In the genomic region with DNA sequence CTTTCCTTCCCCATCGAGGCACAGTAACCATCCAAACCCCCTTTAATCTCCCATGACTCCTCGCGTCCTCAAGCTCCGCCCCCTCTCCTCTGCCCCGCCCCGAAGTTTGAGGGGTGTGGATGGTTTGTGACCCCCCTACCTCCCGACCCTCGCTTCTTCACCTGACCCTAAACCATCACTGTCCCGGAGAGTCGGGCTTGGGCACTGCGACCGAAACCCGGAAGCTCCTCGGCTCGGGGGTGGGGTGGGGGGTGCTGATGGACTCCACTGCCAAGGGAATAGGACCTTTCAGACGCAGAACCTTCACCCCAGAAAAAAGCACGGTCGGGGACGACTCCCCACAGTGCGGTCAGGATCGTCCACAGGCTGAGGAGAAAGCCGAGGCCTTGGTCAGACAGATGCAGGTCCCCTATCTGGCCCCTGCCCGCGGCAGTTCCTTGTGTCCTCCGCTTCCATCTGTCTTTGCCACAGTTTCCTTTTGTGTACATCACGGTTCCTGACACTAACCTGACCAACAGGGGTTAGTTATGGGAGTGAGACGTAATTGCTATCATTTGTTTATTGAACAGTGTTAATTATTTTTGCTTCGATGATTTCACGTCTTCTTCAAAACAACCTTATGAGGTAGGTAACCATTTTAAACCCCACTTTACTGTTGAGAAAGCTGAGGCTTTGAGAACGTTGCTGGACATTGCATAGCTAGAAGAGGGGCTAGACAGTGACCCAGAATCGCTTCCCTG, we compare ENCODE assay signal across 8 mouse cellular contexts. TPM values are rescaled to one million over a fixed set of nuclear protein-coding genes. Genes with fewer than 3 reads are reported as not detected.
DNase-seq lines count a peak whose midpoint lies in the region; ATAC-seq and TF ChIP-seq lines count a peak whose summit lies in the region.

No protein-coding gene starts in this region.

- H3K4me2 ChIP-seq in hindbrain, embryonic 15.5 days: peak overlapping the region; percentile 81
- H3K4me2 ChIP-seq in midbrain, embryonic 13.5 days (replicated peaks): peak overlapping the region; percentile 83

- no peak for TF ChIP-seq POLR2A in testis, adult 2 months (IDR thresholded peaks at IDR 0.05; ENCODE audit: control insufficient read depth, low read depth, low read length)

- no peaks in the 10 kb centered on the region for H3K9me3 ChIP-seq in hindbrain, embryonic 15.5 days
- no peaks in the 10 kb centered on the region for H3K9me3 ChIP-seq in midbrain, embryonic 13.5 days

- peak overlapping the region; percentile 86 for H3K27ac ChIP-seq in gastrocnemius, adult 2 months
- peak overlapping the region; percentile 88 for H3K27ac ChIP-seq in testis, adult 2 months (ENCODE audit: control insufficient read depth, insufficient read depth, low read depth, low read length)
- peak overlapping the region; percentile 90 for H3K27ac ChIP-seq in hindbrain, embryonic 15.5 days (replicated peaks)
- H3K27ac ChIP-seq in midbrain, embryonic 13.5 days: peak overlapping the region; percentile 85

- peak overlapping the region; percentile 83 for H3K9ac ChIP-seq in hindbrain, embryonic 15.5 days
- peak overlapping the region; percentile 87 for H3K9ac ChIP-seq in midbrain, embryonic 13.5 days (replicated peaks)

- intact Hi-C loops in gastrocnemius, adult 2 months (cut with DNase I): no loop called here

- no peaks in the 10 kb centered on the region for H3K27me3 ChIP-seq in testis, adult 2 months (ENCODE audit: control insufficient read depth, insufficient read depth, low read length)
- no peaks in the 10 kb centered on the region for H3K27me3 ChIP-seq in hindbrain, embryonic 15.5 days
- H3K27me3 ChIP-seq in midbrain, embryonic 13.5 days: no peaks in the 10 kb centered on the region

- whole genome bisulfite sequencing in hindbrain, embryonic 15.5 days: 6% methylated on average over 31 of the region's 31 CpGs
- WGBS in midbrain, embryonic 13.5 days: 6% methylated on average over 31 of the region's 31 CpGs

- H3K36me3 ChIP-seq in testis, adult 2 months (ENCODE audit: control insufficient read depth, insufficient read depth, low read length): no peaks in the 10 kb centered on the region; the same call in 1 of the 2 replicates
- 0 out of 2 replicates have a peak, but pooled peaks cover 7% of the 10 kb centered on the region for H3K36me3 ChIP-seq in hindbrain, embryonic 15.5 days
- H3K36me3 ChIP-seq in midbrain, embryonic 13.5 days: peaks cover 31% of the 10 kb centered on the region

- peak overlapping the region; percentile 91 for H3K4me3 ChIP-seq in gastrocnemius, adult 2 months
- peak overlapping the region; percentile 99 for H3K4me3 ChIP-seq in testis, adult 2 months (ENCODE audit: control insufficient read depth, low read depth, low read length)
- peak overlapping the region; percentile 88 for H3K4me3 ChIP-seq in hindbrain, embryonic 15.5 days
- peak overlapping the region; percentile 74 for H3K4me3 ChIP-seq in midbrain, embryonic 13.5 days (replicated peaks)

- no peak for DNase-seq in gastrocnemius, adult 2 months
- no peak for DNase-seq in gastrocnemius, postnatal 4 days (ENCODE audit: low spot score in 2 of 2)
- DNase-seq in testis, postnatal 14 days (ENCODE audit: low spot score): no peak
- no peak for DNase-seq in embryo, embryonic 9.5 days (ENCODE audit: extremely low spot score)
- DNase-seq in adrenal gland, postnatal 10 days: no peak

- no peaks in the 10 kb centered on the region; the same call in 1 of the 2 replicates for H3K4me1 ChIP-seq in testis, adult 2 months (ENCODE audit: control insufficient read depth, insufficient read depth, low read length)
- peaks cover 26% of the 10 kb centered on the region for H3K4me1 ChIP-seq in hindbrain, embryonic 15.5 days (replicated peaks)
- H3K4me1 ChIP-seq in midbrain, embryonic 13.5 days (replicated peaks): peaks cover 32% of the 10 kb centered on the region

- peak; percentile 74 for ATAC-seq in hindbrain, embryonic 15.5 days (ENCODE audit: low FRiP score, low read depth)
- ATAC-seq in midbrain, embryonic 13.5 days: peak; percentile 69

- no peak for TF ChIP-seq CTCF in gastrocnemius, adult 2 months (IDR thresholded peaks at IDR 0.05)
- no peak for TF ChIP-seq CTCF in testis, adult 2 months (IDR thresholded peaks at IDR 0.05; ENCODE audit: control insufficient read depth, insufficient read depth, insufficient replicate concordance, low read depth, low read length)

RNA-seq across cellular contexts. Expression of gene Tmub2, which starts 0.5 kb away (rescaled TPM):
- total RNA-seq in gastrocnemius, adult 2 months (2021): 10 to 100 TPM; 13.9 to 15.7 TPM
- 10 to 100 TPM; 25.9 to 26.3 TPM for total RNA-seq in gastrocnemius, postnatal 4 days (2021)
- 32.6 and 35.2 TPM in 2 replicates for polyA plus RNA-seq in testis, adult 2 months (2012; rRNA removed)
- 80.4 and 83.3 TPM in 2 replicates for polyA plus RNA-seq in hindbrain, embryonic 15.5 days (2015; fragmentation: Nextera tagmentation; extraction: Ambion mirVana)
- polyA plus RNA-seq in midbrain, embryonic 13.5 days (2015; fragmentation: Nextera tagmentation; extraction: Ambion mirVana): 79.0 and 83.4 TPM in 2 replicates
- 10 to 100 TPM; 36.6 to 41.1 TPM for total RNA-seq in adrenal gland, postnatal 10 days (2021)

RNA-seq across cellular contexts. Expression of gene Atxn7l3, which starts 11.2 kb away (rescaled TPM):
- total RNA-seq in gastrocnemius, adult 2 months (2021): 10 to 100 TPM; 12.0 to 12.6 TPM
- 10 to 100 TPM; 40.3 to 40.9 TPM for total RNA-seq in gastrocnemius, postnatal 4 days (2021)
- polyA plus RNA-seq in testis, adult 2 months (2012; rRNA removed): 16.8 and 17.8 TPM in 2 replicates
- 30.2 and 31.4 TPM in 2 replicates for polyA plus RNA-seq in hindbrain, embryonic 15.5 days (2015; fragmentation: Nextera tagmentation; extraction: Ambion mirVana)
- polyA plus RNA-seq in midbrain, embryonic 13.5 days (2015; fragmentation: Nextera tagmentation; extraction: Ambion mirVana): 28.4 and 30.1 TPM in 2 replicates
- 10 to 100 TPM; 47.2 to 51.3 TPM for total RNA-seq in adrenal gland, postnatal 10 days (2021)

RNA-seq across cellular contexts. Expression of gene Asb16, which starts 16.7 kb away (rescaled TPM):
- total RNA-seq in gastrocnemius, adult 2 months (2021): 10 to 100 TPM; 78.2 to 80.4 TPM
- 10 to 100 TPM; 25.7 to 31.1 TPM for total RNA-seq in gastrocnemius, postnatal 4 days (2021)
- polyA plus RNA-seq in testis, adult 2 months (2012; rRNA removed): 0.10 and 0.11 TPM in 2 replicates
- 0.10 and 0.13 TPM in 2 replicates for polyA plus RNA-seq in hindbrain, embryonic 15.5 days (2015; fragmentation: Nextera tagmentation; extraction: Ambion mirVana)
- not detected in 2 replicates for polyA plus RNA-seq in midbrain, embryonic 13.5 days (2015; fragmentation: Nextera tagmentation; extraction: Ambion mirVana)
- 1 to 10 TPM; 1.1 to 2.6 TPM for total RNA-seq in adrenal gland, postnatal 10 days (2021)

RNA-seq across cellular contexts. Expression of gene Ubtf, which starts 34.3 kb away (rescaled TPM):
- total RNA-seq in gastrocnemius, adult 2 months (2021): 10 to 100 TPM; 37.8 to 40.4 TPM
- total RNA-seq in gastrocnemius, postnatal 4 days (2021): 10 to 100 TPM; 85.8 to 98.3 TPM
- polyA plus RNA-seq in testis, adult 2 months (2012; rRNA removed): 8.6 and 8.9 TPM in 2 replicates
- polyA plus RNA-seq in hindbrain, embryonic 15.5 days (2015; fragmentation: Nextera tagmentation; extraction: Ambion mirVana): 77.7 and 85.0 TPM in 2 replicates
- 85.2 and 90.3 TPM in 2 replicates for polyA plus RNA-seq in midbrain, embryonic 13.5 days (2015; fragmentation: Nextera tagmentation; extraction: Ambion mirVana)
- 100 to 1,000 TPM in 1 of 2 experiments, 10 to 100 TPM in 1; 96.3 to 100 TPM for total RNA-seq in adrenal gland, postnatal 10 days (2021)

RNA-seq across cellular contexts. Expression of gene BC030867, which starts 36.6 kb away (rescaled TPM):
- not detected for total RNA-seq in gastrocnemius, adult 2 months (2021)
- total RNA-seq in gastrocnemius, postnatal 4 days (2021): 1 to 10 TPM; 2.3 to 2.6 TPM
- 31.8 and 48.5 TPM in 2 replicates for polyA plus RNA-seq in testis, adult 2 months (2012; rRNA removed)
- polyA plus RNA-seq in hindbrain, embryonic 15.5 days (2015; fragmentation: Nextera tagmentation; extraction: Ambion mirVana): 3.3 and 3.4 TPM in 2 replicates
- polyA plus RNA-seq in midbrain, embryonic 13.5 days (2015; fragmentation: Nextera tagmentation; extraction: Ambion mirVana): 4.6 and 5.6 TPM in 2 replicates
- 1 to 10 TPM; 1.9 to 4.5 TPM for total RNA-seq in adrenal gland, postnatal 10 days (2021)

Comparison
In these comparisons a context has a peak if more than half of its experiments do, and no peak if none do; other contexts are left out.
1. RNA of gene Asb16, which starts 16.7 kb away (total RNA-seq): 78.2 to 80.4 TPM in gastrocnemius, adult 2 months and 25.7 to 31.1 TPM in gastrocnemius, postnatal 4 days; 1.1 to 2.6 TPM in adrenal gland, postnatal 10 days; every median in the first group is over 4 times any median in the second.
2. Peak in every context shown above with its lines, with median percentiles within 50 percentile points of each other: H3K27ac ChIP-seq and H3K4me3 ChIP-seq.